Mouse (Mus musculus) forebrain, embryonic 14.5 days (tissue): ENCODE measurements at regions not wholly inside any gene's neighbourhood (a gene's known extent, or its start where the extent isn't known, plus 50 kb on each side); places are given as distances from the start of the nearest gene placed in this dataset.

Experiments
- ATAC-seq: fragments of 200-750 bp; cut with Nextera tagmentation; 2 replicates; pipeline ENCODE4 v1.8.0; 2017; ENCODE audit warnings: mild to moderate bottlenecking, moderate library complexity
- DNase-seq: peaks from one replicate; pipeline ENCODE4 v3.0.0-alpha.2; 2015; ENCODE audit warnings: low spot score
- H3K27ac ChIP-seq: fragments of 300-500 bp; sonication (generic); 2 replicates; pipeline ENCODE4 v1.5.1; 2014; ENCODE audit warnings: low read depth, mild to moderate bottlenecking, control low read depth, low read length, moderate library complexity
- H3K27me3 ChIP-seq: fragments of 300-500 bp; sonication (generic); replicated peaks from 2 replicates; pipeline ENCODE4 v1.6.1; 2014; ENCODE audit warnings: low read length, control low read depth, mixed read lengths; ENCODE audit not compliant: control insufficient read depth, insufficient read depth
- H3K36me3 ChIP-seq: fragments of 300-500 bp; sonication (generic); 2 replicates; pipeline ENCODE4 v1.6.1; 2014; ENCODE audit warnings: low read length, control low read depth; ENCODE audit not compliant: control insufficient read depth, insufficient read depth
- H3K4me1 ChIP-seq: fragments of 300-500 bp; sonication (generic); 2 replicates; pipeline ENCODE4 v1.6.1; 2014; ENCODE audit warnings: antibody characterized with exemption, low read length, control low read depth; ENCODE audit not compliant: control insufficient read depth, insufficient read depth
- H3K4me2 ChIP-seq: fragments of 300-500 bp; sonication (generic); 2 replicates; pipeline ENCODE4 v1.6.1; 2014; ENCODE audit warnings: mild to moderate bottlenecking, control low read depth, low read length
- H3K4me3 ChIP-seq: fragments of 300-500 bp; sonication (generic); 2 replicates; pipeline ENCODE4 v1.5.1; 2014; ENCODE audit warnings: low read depth, low read length, control low read depth
- H3K9ac ChIP-seq: fragments of 300-500 bp; sonication (generic); 2 replicates; pipeline ENCODE4 v1.6.1; 2014; ENCODE audit warnings: mild to moderate bottlenecking, low read length, control low read depth, moderate library complexity
- H3K9me3 ChIP-seq: fragments of 300-500 bp; sonication (generic); replicated peaks from 2 replicates; pipeline ENCODE4 v1.6.1; 2016; ENCODE audit warnings: low read length, control low read depth, mixed read lengths; ENCODE audit not compliant: control insufficient read depth
- WGBS: fragments of 180-500 bp; shearing (Covaris S2); extraction: QIAGEN DNeasy Blood & Tissue Kit; methylation state at CpG from one replicate; pipeline ENCODE4 v1.1.7; 2014; 5-methylcytosine and 5-hydroxymethylcytosine counted together

GRCm38 (mm10) chr9:47428710-47429341 is 101.1 kb upstream of the Cadm1 start:
- ATAC-seq (no peak), DNase-seq (no peak)
- Histone ChIP-seq H3K9ac (no peak overlapping the region), H3K27me3 (0 out of 2 replicates have a peak, but pooled peaks cover 3% of the 10 kb centered on the region), H3K36me3 (no peaks in the 10 kb centered on the region), H3K4me2 (no peak overlapping the region), H3K9me3 (no peaks in the 10 kb centered on the region), H3K4me3 (no peak overlapping the region), H3K4me1 (no peaks in the 10 kb centered on the region), H3K27ac (no peak overlapping the region)
- 85% methylated on average over 8 of the region's 8 CpGs for WGBS

- no peak overlapping the region for H3K4me2 ChIP-seq
- 0 out of 2 replicates have a peak, but pooled peaks cover 3% of the 10 kb centered on the region for H3K27me3 ChIP-seq
- no peaks in the 10 kb centered on the region for H3K9me3 ChIP-seq
- DNase-seq (no peak), ATAC-seq (no peak)
- no peak overlapping the region for H3K4me3 ChIP-seq
- no peak overlapping the region for H3K9ac ChIP-seq
- no peaks in the 10 kb centered on the region for H3K36me3 ChIP-seq
- H3K4me1 ChIP-seq, result no peaks in the 10 kb centered on the region
- no peak overlapping the region for H3K27ac ChIP-seq
- WGBS, result no CpG with 5 or more reads among the region's 1 CpGs
These were observed 100.3 kb upstream of the Cadm1 start for GRCm38 (mm10) chr9:47429691-47430090.

DNA sequence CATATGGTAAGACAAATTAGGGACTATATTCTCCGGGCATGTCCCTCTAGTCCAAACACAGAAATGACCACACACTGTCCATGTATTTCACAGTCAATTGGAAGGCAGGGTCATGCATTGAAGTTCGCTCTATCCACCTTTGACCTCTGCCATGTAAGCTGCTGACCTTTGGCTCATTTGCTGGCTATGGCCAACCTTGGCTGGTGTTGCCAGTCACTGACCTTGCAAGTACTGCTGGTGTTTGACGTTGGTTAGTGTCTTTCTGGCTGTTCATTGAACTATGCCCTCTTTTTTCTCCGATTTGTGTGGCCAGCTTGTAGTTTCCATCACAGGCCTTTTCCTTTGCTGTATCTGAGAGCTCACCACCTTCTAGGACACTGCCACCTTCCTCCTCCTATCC is 97.3 kb upstream of the Cadm1 start:
- H3K36me3 ChIP-seq, result no peaks in the 10 kb centered on the region
- H3K9me3 ChIP-seq, result no peaks in the 10 kb centered on the region
- H3K27me3 ChIP-seq, result no peaks in the 10 kb centered on the region
- no peak overlapping the region for H3K9ac ChIP-seq
- H3K27ac ChIP-seq, result no peak overlapping the region
- 92% methylated on average over 4 of the region's 4 CpGs for WGBS
- H3K4me1 ChIP-seq, result no peaks in the 10 kb centered on the region
- ATAC-seq, result no peak
- no peak for DNase-seq
- no peak overlapping the region for H3K4me3 ChIP-seq
- no peak overlapping the region for H3K4me2 ChIP-seq

GRCm38 (mm10) chr9:47433185-47433584 is 96.8 kb upstream of the Cadm1 start:
- Histone ChIP-seq H3K36me3 (no peaks in the 10 kb centered on the region), H3K9ac (no peak overlapping the region), H3K4me2 (no peak overlapping the region), H3K4me3 (no peak overlapping the region), H3K27ac (no peak overlapping the region), H3K9me3 (no peaks in the 10 kb centered on the region), H3K27me3 (no peaks in the 10 kb centered on the region), H3K4me1 (no peaks in the 10 kb centered on the region)
- WGBS, result 80% methylated on average over 2 of the region's 2 CpGs
- ATAC-seq (no peak), DNase-seq (no peak)

DNA sequence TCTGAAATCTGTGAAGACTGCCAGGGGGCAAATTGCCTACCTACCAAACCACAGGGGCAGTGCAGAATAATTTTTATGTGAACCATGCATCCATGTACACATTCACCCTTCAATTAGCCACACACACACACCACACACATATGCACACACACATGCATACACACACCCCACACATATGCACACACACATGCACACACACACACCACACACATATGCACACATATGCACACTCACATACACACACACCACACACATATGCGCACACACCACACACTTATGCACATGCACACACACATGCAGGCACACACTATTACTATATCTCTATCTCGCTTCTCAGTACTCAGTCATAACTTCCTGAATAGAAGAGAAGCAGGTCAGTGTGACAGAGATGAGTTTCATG is 95.9 kb upstream of the Cadm1 start:
- Histone ChIP-seq H3K4me1 (no peaks in the 10 kb centered on the region), H3K27me3 (no peaks in the 10 kb centered on the region), H3K27ac (no peak overlapping the region), H3K9ac (no peak overlapping the region), H3K4me3 (no peak overlapping the region), H3K36me3 (no peaks in the 10 kb centered on the region), H3K9me3 (no peaks in the 10 kb centered on the region), H3K4me2 (no peak overlapping the region)
- WGBS, result 94% methylated on average over 2 of the region's 2 CpGs
- no peak for ATAC-seq
- DNase-seq, result no peak

- ATAC-seq, result no peak
- Histone ChIP-seq H3K27ac (no peak overlapping the region), H3K27me3 (no peaks in the 10 kb centered on the region), H3K4me1 (peaks cover 7% of the 10 kb centered on the region; the same call in 1 of the 2 replicates), H3K4me2 (no peak overlapping the region), H3K36me3 (no peaks in the 10 kb centered on the region), H3K4me3 (no peak overlapping the region), H3K9ac (no peak overlapping the region), H3K9me3 (no peaks in the 10 kb centered on the region)
- 74% methylated on average over 4 of the region's 4 CpGs for WGBS
- DNase-seq, result no peak
These were observed 91.0 kb upstream of the Cadm1 start for GRCm38 (mm10) chr9:47438976-47439375.

GRCm38 (mm10) chr9:47439506-47439905 is 90.5 kb upstream of the Cadm1 start:
- 20% methylated on average over 11 of the region's 11 CpGs for WGBS
- ATAC-seq, result no peak

GRCm38 (mm10) chr9:47440128-47440527 is 89.8 kb upstream of the Cadm1 start:
- Histone ChIP-seq H3K9me3 (no peaks in the 10 kb centered on the region), H3K27me3 (no peaks in the 10 kb centered on the region), H3K4me2 (peak overlapping the region; percentile 45), H3K4me3 (no peak overlapping the region; the same call in 1 of the 2 replicates), H3K4me1 (peaks cover 7% of the 10 kb centered on the region; the same call in 1 of the 2 replicates), H3K27ac (no peak overlapping the region), H3K9ac (no peak overlapping the region), H3K36me3 (no peaks in the 10 kb centered on the region)
- 9% methylated on average over 6 of the region's 6 CpGs for WGBS
- DNase-seq (peak; percentile 76), ATAC-seq (no peak)

More at GRCm38 (mm10) chr9:47439506-47439905, 90.5 kb upstream of the Cadm1 start:
- Histone ChIP-seq H3K4me2 (peak overlapping the region; percentile 45), H3K27ac (no peak overlapping the region), H3K27me3 (no peaks in the 10 kb centered on the region), H3K9me3 (no peaks in the 10 kb centered on the region), H3K4me3 (no peak overlapping the region; the same call in 1 of the 2 replicates), H3K9ac (peak overlapping the region; percentile 33; the same call in 1 of the 2 replicates), H3K36me3 (no peaks in the 10 kb centered on the region), H3K4me1 (peaks cover 7% of the 10 kb centered on the region; the same call in 1 of the 2 replicates)
- no peak for DNase-seq

- H3K4me1 ChIP-seq, result peaks cover 7% of the 10 kb centered on the region; the same call in 1 of the 2 replicates
- H3K27me3 ChIP-seq, result no peaks in the 10 kb centered on the region
- H3K9me3 ChIP-seq, result no peaks in the 10 kb centered on the region
- no peak overlapping the region for H3K4me2 ChIP-seq
- no peak overlapping the region for H3K9ac ChIP-seq
- 93% methylated on average over 8 of the region's 8 CpGs for WGBS
- no peak overlapping the region for H3K27ac ChIP-seq
- ATAC-seq (no peak), DNase-seq (no peak)
- H3K36me3 ChIP-seq, result no peaks in the 10 kb centered on the region
- H3K4me3 ChIP-seq, result no peak overlapping the region
These were observed 88.8 kb upstream of the Cadm1 start for GRCm38 (mm10) chr9:47441155-47441554.
